Mouse (Mus musculus): ENCODE measurements around the gene Kif26b.

- TF ChIP-seq CTCF (IDR thresholded peaks at IDR 0.05; ENCODE audit: insufficient read depth, low read depth, low read length) (no peak), POLR2A (IDR thresholded peaks at IDR 0.05; ENCODE audit: insufficient read depth, low read depth, low read length) (no peak)
These were observed 443.1 kb downstream of the Kif26b start for GRCm38 (mm10) chr1:178972055-178972454.
